Mouse (Mus musculus) cerebellum, adult 8-10 months (tissue): ENCODE measurements around the gene Ddx23.

ENCODE experiments used
- DNase-seq: peaks from one replicate; pipeline ENCODE4 v3.0.0; 2022

Gene Ddx23

GRCm38 (mm10) chr15:98631493-98631892, 31.2 kb downstream of the Ddx23 start:
- peak; percentile 71 for DNase-seq

GRCm38 (mm10) chr15:98630540-98630939, 32.2 kb downstream of the Ddx23 start, which contains the start of gene Cacnb3:
TSS of gene Cacnb3 (plus strand) at chr15:98630840.
- no peak for DNase-seq

- DNase-seq: no peak
These were observed 33.2 kb downstream of the Ddx23 start for GRCm38 (mm10) chr15:98629464-98629863.

GRCm38 (mm10) chr15:98628589-98629254, 34.0 kb downstream of the Ddx23 start:
- no peak for DNase-seq

- no peak for DNase-seq
These were observed 36.0 kb downstream of the Ddx23 start for GRCm38 (mm10) chr15:98626487-98627212.

- DNase-seq: no peak
These were observed 36.6 kb downstream of the Ddx23 start for GRCm38 (mm10) chr15:98626078-98626477.

GRCm38 (mm10) chr15:98623361-98623821, 39.3 kb downstream of the Ddx23 start:
- no peak for DNase-seq

- DNase-seq: no peak
These were observed 40.0 kb downstream of the Ddx23 start for GRCm38 (mm10) chr15:98622721-98623120.

GRCm38 (mm10) chr15:98622199-98622598, 40.5 kb downstream of the Ddx23 start:
- DNase-seq: no peak

GRCm38 (mm10) chr15:98617176-98617537, 45.5 kb downstream of the Ddx23 start:
- peak; percentile 83 for DNase-seq

GRCm38 (mm10) chr15:98616362-98617175, 46.1 kb downstream of the Ddx23 start:
- DNase-seq: no peak

GRCm38 (mm10) chr15:98615751-98616150, 46.9 kb downstream of the Ddx23 start:
- DNase-seq: no peak

- no peak for DNase-seq
These were observed 47.7 kb downstream of the Ddx23 start for GRCm38 (mm10) chr15:98614971-98615370.

- no peak for DNase-seq
These were observed 48.1 kb downstream of the Ddx23 start for GRCm38 (mm10) chr15:98614551-98614950.

- DNase-seq: no peak
These were observed 50.5 kb downstream of the Ddx23 start for GRCm38 (mm10) chr15:98612229-98612628.

- no peak for DNase-seq
These were observed 52.5 kb downstream of the Ddx23 start for GRCm38 (mm10) chr15:98610131-98610633.

- peak; percentile 61 for DNase-seq
These were observed 53.2 kb downstream of the Ddx23 start, which contains the start of gene Adcy6 for GRCm38 (mm10) chr15:98609331-98610130. TSS of gene Adcy6 (minus strand) at chr15:98610076.

- no peak for DNase-seq
These were observed 53.9 kb downstream of the Ddx23 start for GRCm38 (mm10) chr15:98608784-98609250.

- no peak for DNase-seq
These were observed 54.5 kb downstream of the Ddx23 start for GRCm38 (mm10) chr15:98608058-98608783.

GRCm38 (mm10) chr15:98607557-98607956, 55.1 kb downstream of the Ddx23 start:
- DNase-seq: no peak

- no peak for DNase-seq
These were observed 56.0 kb downstream of the Ddx23 start for GRCm38 (mm10) chr15:98606739-98607138.
